Mouse (Mus musculus) E14TG2a.4 (cell line): ENCODE measurements at regions not wholly inside any gene's neighbourhood (a gene's known extent, or its start where the extent isn't known, plus 50 kb on each side); places are given as distances from the start of the nearest gene placed in this dataset.

Experiments used
- CTCF ChIP-seq: conservative IDR thresholded peaks from 2 replicates; pipeline ENCODE4 v1.5.1; 2014; ENCODE audit warnings: low read length
- NANOG ChIP-seq: IDR thresholded peaks from 2 replicates; pipeline ENCODE4 v1.6.1; 2014; ENCODE audit warnings: borderline replicate concordance, low read length, mixed read lengths
- POU5F1 ChIP-seq: IDR thresholded peaks from 2 replicates; pipeline ENCODE4 v1.6.1; 2014; ENCODE audit warnings: low read length, borderline replicate concordance

DNA sequence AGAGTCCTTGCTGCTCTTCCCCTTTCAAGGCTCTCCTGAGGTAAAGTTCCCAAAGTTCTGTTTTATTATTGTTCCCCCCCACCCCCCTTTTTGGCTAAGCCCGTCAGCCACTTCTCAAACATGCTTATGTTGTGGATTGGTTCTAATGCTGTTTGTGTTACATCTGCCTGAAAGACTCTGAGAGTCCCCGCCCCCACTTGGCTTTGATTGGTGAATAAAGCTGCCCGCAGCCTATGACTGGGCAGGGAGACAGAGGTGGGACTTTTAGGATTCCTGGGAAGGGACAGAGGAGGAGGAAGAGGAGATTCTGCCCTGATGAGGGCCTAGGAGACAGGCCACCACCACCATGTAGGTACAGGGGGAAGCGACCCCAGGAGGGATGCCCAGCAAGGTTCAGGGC, 78.3 kb upstream of the Wdfy3 start:
- TF ChIP-seq CTCF (no peak), POU5F1 (no peak), NANOG (no peak)
